In the genomic region with DNA sequence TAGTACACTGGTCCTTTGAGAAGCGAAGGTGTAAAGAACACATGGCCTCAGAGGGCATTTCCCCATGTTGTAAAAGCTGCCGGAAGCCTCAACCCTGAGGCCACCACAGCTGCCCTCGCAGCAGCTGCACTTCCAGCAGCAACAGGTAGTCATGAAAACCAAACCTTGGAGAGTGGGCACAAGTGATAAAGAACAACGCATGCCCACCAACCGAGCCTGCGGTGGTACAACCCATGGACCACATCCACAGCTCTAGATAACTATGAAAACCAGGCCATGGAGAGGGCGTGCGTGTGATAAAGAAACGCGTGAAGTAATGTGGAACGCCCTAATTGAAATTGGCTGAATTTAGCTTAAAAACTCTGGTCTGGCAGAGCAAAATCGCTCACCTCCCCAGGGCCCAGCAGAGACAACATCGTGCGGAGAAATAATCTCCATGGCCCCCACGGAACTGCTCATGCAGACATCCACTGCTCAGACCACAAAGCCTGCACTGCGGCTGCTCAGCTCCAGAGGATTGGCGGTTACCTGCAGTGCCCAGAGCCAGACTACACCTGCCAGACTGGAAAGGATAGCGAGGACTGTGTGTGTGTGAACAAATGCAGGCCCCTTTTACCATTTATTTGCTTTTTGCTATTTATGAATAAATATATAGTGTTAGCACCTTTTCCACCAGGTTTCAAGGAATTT, we compare ENCODE assay signal across 25 mouse cellular contexts.
A peak's percentile ranks its signal among the peaks of the same experiment; 100 is the strongest.
DNase-seq lines count a peak whose midpoint lies in the region; ATAC-seq and TF ChIP-seq lines count a peak whose summit lies in the region.
"Had no signal": no experiment of that assay in that cellular context is flagged by ENCODE, and none has a peak within 500 bp of the region (broad histone marks: within the 10 kb centered on the region; RNA-seq: fewer than 3 reads in every experiment).

No protein-coding gene starts in this region.

- no peaks in the 10 kb centered on the region for H3K4me1 ChIP-seq in heart, embryonic 12.5 days (replicated peaks)
- H3K4me1 ChIP-seq in CH12.LX (ENCODE audit: control insufficient read depth in 1 of 2, insufficient read depth in 2 of 2), result peaks cover 0 to 18% of the 10 kb centered on the region in 2 experiments; a peak in 2 of 4 replicates
- no peaks in the 10 kb centered on the region for H3K4me1 ChIP-seq in hindbrain, embryonic 12.5 days
- H3K4me1 ChIP-seq: embryonic facial prominence, embryonic 15.5 days; forebrain, embryonic 12.5 days; forebrain, embryonic 15.5 days; heart, embryonic 15.5 days; hindbrain, embryonic 15.5 days had no signal

- ATAC-seq in heart, embryonic 12.5 days (ENCODE audit: insufficient number of reproducible peaks, low FRiP score), result no peak
- peak; percentile 92 for ATAC-seq in megakaryocyte progenitor cell, adult 5-6 weeks (replicated peaks; ENCODE audit: poor library complexity)
- no peak for ATAC-seq in hindbrain, embryonic 12.5 days (ENCODE audit: low FRiP score)
- ATAC-seq: forebrain, embryonic 15.5 days; Patski had no signal

- peaks cover 7% of the 10 kb centered on the region for H3K27me3 ChIP-seq in heart, embryonic 12.5 days (replicated peaks)
- H3K27me3 ChIP-seq in CH12.LX (replicated peaks), result no peaks in the 10 kb centered on the region
- H3K27me3 ChIP-seq in hindbrain, embryonic 12.5 days, result no peaks in the 10 kb centered on the region
- H3K27me3 ChIP-seq: embryonic facial prominence, embryonic 12.5 days; embryonic facial prominence, embryonic 15.5 days; forebrain, embryonic 12.5 days; forebrain, embryonic 15.5 days; heart, embryonic 15.5 days; hindbrain, embryonic 15.5 days; Patski had no signal

- H3K9me3 ChIP-seq in heart, embryonic 12.5 days (replicated peaks), result no peaks in the 10 kb centered on the region
- no peaks in the 10 kb centered on the region for H3K9me3 ChIP-seq in CH12.LX (replicated peaks; ENCODE audit: low read length)
- no peaks in the 10 kb centered on the region for H3K9me3 ChIP-seq in hindbrain, embryonic 12.5 days (replicated peaks)
- H3K9me3 ChIP-seq: embryonic facial prominence, embryonic 12.5 days; embryonic facial prominence, embryonic 15.5 days; forebrain, embryonic 12.5 days; forebrain, embryonic 15.5 days; G1E; heart, embryonic 15.5 days; hindbrain, embryonic 15.5 days had no signal

- no peak for TF ChIP-seq RAD21 in CH12.LX (IDR thresholded peaks at IDR 0.05; ENCODE audit: low read depth, low read length)

- dilution Hi-C loops in CH12.LX (cut with MboI; ENCODE audit: extremely low pct_ligation_motif_present, extremely low pct_unique_long_range_greater_than_20kb, low sequenced_read_pairs), result no loop called here

- 78% methylated on average over 18 of the region's 18 CpGs for WGBS in heart, embryonic 12.5 days
- WGBS in hindbrain, embryonic 12.5 days, result 86% methylated on average over 18 of the region's 18 CpGs

- H3K9ac ChIP-seq in heart, embryonic 12.5 days, result no peak overlapping the region
- no peak overlapping the region for H3K9ac ChIP-seq in CH12.LX (ENCODE audit: insufficient read depth, low read depth)
- H3K9ac ChIP-seq in hindbrain, embryonic 12.5 days, result no peak overlapping the region
- H3K9ac ChIP-seq: embryonic facial prominence, embryonic 12.5 days; embryonic facial prominence, embryonic 15.5 days; forebrain, embryonic 12.5 days; forebrain, embryonic 15.5 days; heart, embryonic 15.5 days; hindbrain, embryonic 15.5 days had no signal

- in situ Hi-C loops in CH12.LX (cut with MboI; ENCODE audit: low pct_ligation_motif_present, low pct_unique_long_range_greater_than_20kb, low sequenced_read_pairs), result no loop called here

- no peak overlapping the region for H3K4me2 ChIP-seq in heart, embryonic 12.5 days
- H3K4me2 ChIP-seq in CH12.LX (ENCODE audit: insufficient read depth, low read depth, poor library complexity, severe bottlenecking), result no peak overlapping the region
- no peak overlapping the region for H3K4me2 ChIP-seq in hindbrain, embryonic 12.5 days (replicated peaks)
- H3K4me2 ChIP-seq: embryonic facial prominence, embryonic 12.5 days; embryonic facial prominence, embryonic 15.5 days; forebrain, embryonic 12.5 days; forebrain, embryonic 15.5 days; heart, embryonic 11.5 days; heart, embryonic 15.5 days; hindbrain, embryonic 15.5 days had no signal

- no peak for TF ChIP-seq EP300 in CH12.LX (IDR thresholded peaks at IDR 0.05; ENCODE audit: low read length)

- no peaks in the 10 kb centered on the region for H3K79me2 ChIP-seq in CH12.LX (replicated peaks; ENCODE audit: control insufficient read depth, extremely low read depth, insufficient read depth, poor library complexity, severe bottlenecking)

- no peaks in the 10 kb centered on the region for H3K36me3 ChIP-seq in heart, embryonic 12.5 days
- no peaks in the 10 kb centered on the region for H3K36me3 ChIP-seq in CH12.LX (replicated peaks in 1 of 2; ENCODE audit: control insufficient read depth in 1 of 2, insufficient read depth in 1 of 2, low read length in 1 of 2)
- H3K36me3 ChIP-seq in hindbrain, embryonic 12.5 days, result no peaks in the 10 kb centered on the region
- H3K36me3 ChIP-seq: embryonic facial prominence, embryonic 12.5 days; embryonic facial prominence, embryonic 15.5 days; forebrain, embryonic 12.5 days; forebrain, embryonic 15.5 days; G1E; heart, embryonic 15.5 days; hindbrain, embryonic 15.5 days had no signal

- H3K4me3 ChIP-seq in heart, embryonic 12.5 days, result no peak overlapping the region
- H3K4me3 ChIP-seq in CH12.LX (replicated peaks in 1 of 3; ENCODE audit: low read depth in 2 of 3, low read length in 2 of 3, poor library complexity in 1 of 3), result no peak overlapping the region
- H3K4me3 ChIP-seq in hindbrain, embryonic 12.5 days, result no peak overlapping the region
- H3K4me3 ChIP-seq: embryonic facial prominence, embryonic 12.5 days; embryonic facial prominence, embryonic 15.5 days; forebrain, embryonic 12.5 days; forebrain, embryonic 15.5 days; heart, embryonic 15.5 days; hindbrain, embryonic 15.5 days had no signal

- TF ChIP-seq CTCF in CH12.LX (conservative IDR thresholded peaks at IDR 0.05 in 1 of 2, IDR thresholded peaks at IDR 0.05 in 1 of 2; ENCODE audit: low read depth in 2 of 2, low read length in 2 of 2), result no peak

- no peak overlapping the region for H3K27ac ChIP-seq in heart, embryonic 12.5 days (ENCODE audit: poor library complexity, severe bottlenecking)
- H3K27ac ChIP-seq in CH12.LX (ENCODE audit: insufficient read depth, low read depth), result no peak overlapping the region
- no peak overlapping the region for H3K27ac ChIP-seq in hindbrain, embryonic 12.5 days
- H3K27ac ChIP-seq: embryonic facial prominence, embryonic 12.5 days; embryonic facial prominence, embryonic 15.5 days; forebrain, embryonic 12.5 days; forebrain, embryonic 15.5 days; heart, embryonic 15.5 days; hindbrain, embryonic 15.5 days had no signal

- DNase-seq in heart, adult 11 months, result peak; percentile 69
- DNase-seq in CH12.LX (ENCODE audit: extremely low read depth), result peak; percentile 29
- peak; percentile 35 for DNase-seq in forelimb bud, embryonic 11.5 days (ENCODE audit: low read depth, low spot score)
- DNase-seq in cerebellum, postnatal 14 days, result no peak
- DNase-seq in cerebellum, adult 8-10 months, result no peak
- DNase-seq: adrenal gland, postnatal 10 days; cerebellum, adult 11 months; cerebellum, adult 2 months; cerebellum, postnatal 10 days; gastrocnemius, postnatal 10 days; gastrocnemius, postnatal 36 days; heart, postnatal 10 days; heart, postnatal 36 days had no signal

- TF ChIP-seq POLR2A in CH12.LX (IDR thresholded peaks at IDR 0.05; ENCODE audit: low read depth, low read length), result no peak

TF ChIP-seq in CH12.LX, 34 proteins besides CTCF, POLR2A, EP300 and RAD21:
- TF ChIP-seq JUND (conservative IDR thresholded peaks at IDR 0.05; ENCODE audit: low read depth, low read length) (no peak), IRF4 (IDR thresholded peaks at IDR 0.05; ENCODE audit: low read depth, low read length) (no peak), SMC3 (IDR thresholded peaks at IDR 0.05; ENCODE audit: low read depth, low read length) (no peak), TCF12 (IDR thresholded peaks at IDR 0.05; ENCODE audit: low read depth, low read length) (no peak), JUN (IDR thresholded peaks at IDR 0.05; ENCODE audit: insufficient read depth, low read depth, low read length) (no peak), USF2 (conservative IDR thresholded peaks at IDR 0.05; ENCODE audit: low read depth, low read length) (no peak), RCOR1 (conservative IDR thresholded peaks at IDR 0.05; ENCODE audit: low read depth, low read length) (no peak), ZMIZ1 (IDR thresholded peaks at IDR 0.05; ENCODE audit: low read depth, low read length) (no peak), POLR2AphosphoS2 (IDR thresholded peaks at IDR 0.05; ENCODE audit: low read depth, low read length) (no peak), USF1 (IDR thresholded peaks at IDR 0.05; ENCODE audit: low read depth, low read length) (no peak), MAX (IDR thresholded peaks at IDR 0.05; ENCODE audit: low read length) (no peak), NRF1 (IDR thresholded peaks at IDR 0.05; ENCODE audit: low read depth, low read length) (no peak), E2F4 (IDR thresholded peaks at IDR 0.05; ENCODE audit: insufficient replicate concordance, low read depth, low read length) (no peak), TBP (conservative IDR thresholded peaks at IDR 0.05; ENCODE audit: low read depth, low read length) (no peak), ZKSCAN1 (IDR thresholded peaks at IDR 0.05; ENCODE audit: borderline replicate concordance, low read depth, low read length) (no peak), ETS1 (conservative IDR thresholded peaks at IDR 0.05; ENCODE audit: low read depth, low read length) (no peak)

Comparison
In these comparisons a context has a peak if more than half of its experiments do, and no peak if none do; other contexts are left out.
1. DNase-seq: peak in heart, adult 11 months (single experiment), CH12.LX (single experiment) and forelimb bud, embryonic 11.5 days (single experiment); none in cerebellum, postnatal 14 days (0 of 2) and cerebellum, adult 8-10 months (single experiment).